In the genomic region with DNA sequence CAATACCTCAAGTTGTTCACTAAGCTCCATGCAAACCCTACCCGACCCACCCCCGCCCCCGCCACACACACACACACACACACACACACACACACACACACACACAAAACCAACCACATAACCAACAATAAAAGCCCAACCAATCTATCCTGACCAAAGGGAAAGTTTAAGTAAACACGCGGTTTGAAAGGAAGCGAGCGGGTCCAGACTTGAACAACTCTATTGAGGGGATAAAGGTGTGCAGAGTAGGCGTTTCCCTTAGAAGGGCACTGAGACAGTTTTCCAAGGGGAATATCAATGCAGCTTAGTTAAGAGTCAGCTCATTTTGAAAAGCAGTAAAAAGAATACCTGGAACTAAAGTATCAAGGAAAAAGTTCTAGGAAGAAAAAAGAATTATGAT, we compare ENCODE assay signal across 22 mouse cellular contexts.
DNase-seq lines count a peak whose midpoint lies in the region; ATAC-seq lines count a peak whose summit lies in the region.
"Had no signal": no experiment of that assay in that cellular context is flagged by ENCODE, and none has a peak within 500 bp of the region (broad histone marks: within the 10 kb centered on the region; RNA-seq: fewer than 3 reads in every experiment).

No protein-coding gene starts in this region.

- 0 out of 2 replicates have a peak overlapping the region, but pooled peaks have one; percentile 3 for H3K4me2 ChIP-seq in stomach, embryonic 16.5 days (ENCODE audit: low read depth, low read length)
- H3K4me2 ChIP-seq: embryonic facial prominence, embryonic 13.5 days; hindbrain, embryonic 12.5 days had no signal

- DNase-seq in A20 (ENCODE audit: low read depth, low spot score) = peak; percentile 11
- peak; percentile 34 for DNase-seq in CD4-positive helper T cell, adult 2 months (ENCODE audit: low read depth, low spot score)
- peak; percentile 43 for DNase-seq in induced T-regulatory cell, adult 2 months (ENCODE audit: low read depth)
- DNase-seq in adrenal gland, postnatal 36 days = no peak
- no peak for DNase-seq in retina, postnatal 1 day
- DNase-seq: adrenal gland, postnatal 10 days; B cell, adult 2 months; cerebellum, adult 11-12 months; cerebellum, adult 9-10 months; cerebellum, postnatal 25 days; gastrocnemius, adult 2 months; gastrocnemius, postnatal 25 days; heart, postnatal 10 days; heart, postnatal 4 days had no signal

- H3K9ac ChIP-seq in stomach, embryonic 16.5 days (ENCODE audit: low read length) = no peak overlapping the region
- H3K9ac ChIP-seq: embryonic facial prominence, embryonic 13.5 days; hindbrain, embryonic 12.5 days had no signal

- peak; percentile 66; the same call in 1 of the 2 replicates for ATAC-seq in stomach, embryonic 16.5 days (ENCODE audit: insufficient read depth, low FRiP score)
- no peak for ATAC-seq in activated CD4-positive, CD25-positive, alpha-beta regulatory T cell, adult 4 months
- ATAC-seq: forebrain, embryonic 14.5 days; hindbrain, embryonic 16.5 days had no signal

- H3K4me3 ChIP-seq in stomach, embryonic 16.5 days (replicated peaks; ENCODE audit: low read length) = no peak overlapping the region
- H3K4me3 ChIP-seq: embryonic facial prominence, embryonic 13.5 days; forebrain, embryonic 10.5 days; gastrocnemius, adult 2 months; heart, embryonic 10.5 days; hindbrain, embryonic 12.5 days had no signal

- peak overlapping the region; percentile 64; the same call in 1 of the 2 replicates for H3K27ac ChIP-seq in stomach, embryonic 16.5 days (ENCODE audit: low read length)
- H3K27ac ChIP-seq: embryonic facial prominence, embryonic 13.5 days; forebrain, embryonic 10.5 days; gastrocnemius, adult 2 months; heart, embryonic 10.5 days; hindbrain, embryonic 12.5 days had no signal

- peaks cover 3% of the 10 kb centered on the region; the same call in 1 of the 2 replicates for H3K4me1 ChIP-seq in stomach, embryonic 16.5 days (ENCODE audit: control insufficient read depth, insufficient read depth, low read length)
- H3K4me1 ChIP-seq: heart, embryonic 10.5 days; hindbrain, embryonic 12.5 days had no signal

- WGBS in stomach, embryonic 16.5 days = 71% methylated on average over 8 of the region's 8 CpGs

- no peaks in the 10 kb centered on the region for H3K9me3 ChIP-seq in stomach, embryonic 16.5 days (replicated peaks; ENCODE audit: control insufficient read depth, low read length)
- H3K9me3 ChIP-seq: embryonic facial prominence, embryonic 13.5 days; forebrain, embryonic 10.5 days; heart, embryonic 10.5 days; hindbrain, embryonic 12.5 days had no signal

- H3K27me3 ChIP-seq in stomach, embryonic 16.5 days (ENCODE audit: control insufficient read depth, insufficient read depth, low read length) = no peaks in the 10 kb centered on the region
- H3K27me3 ChIP-seq: embryonic facial prominence, embryonic 13.5 days; hindbrain, embryonic 12.5 days had no signal

- no peaks in the 10 kb centered on the region; the same call in 1 of the 2 replicates for H3K36me3 ChIP-seq in stomach, embryonic 16.5 days (ENCODE audit: control insufficient read depth, insufficient read depth, low read length)

Comparison
In these comparisons a context has a peak if more than half of its experiments do, and no peak if none do; other contexts are left out.
1. DNase-seq: peak in A20 (single experiment), CD4-positive helper T cell, adult 2 months (single experiment) and induced T-regulatory cell, adult 2 months (single experiment); none in adrenal gland, postnatal 36 days (0 of 2) and retina, postnatal 1 day (single experiment).